In the genomic region with DNA sequence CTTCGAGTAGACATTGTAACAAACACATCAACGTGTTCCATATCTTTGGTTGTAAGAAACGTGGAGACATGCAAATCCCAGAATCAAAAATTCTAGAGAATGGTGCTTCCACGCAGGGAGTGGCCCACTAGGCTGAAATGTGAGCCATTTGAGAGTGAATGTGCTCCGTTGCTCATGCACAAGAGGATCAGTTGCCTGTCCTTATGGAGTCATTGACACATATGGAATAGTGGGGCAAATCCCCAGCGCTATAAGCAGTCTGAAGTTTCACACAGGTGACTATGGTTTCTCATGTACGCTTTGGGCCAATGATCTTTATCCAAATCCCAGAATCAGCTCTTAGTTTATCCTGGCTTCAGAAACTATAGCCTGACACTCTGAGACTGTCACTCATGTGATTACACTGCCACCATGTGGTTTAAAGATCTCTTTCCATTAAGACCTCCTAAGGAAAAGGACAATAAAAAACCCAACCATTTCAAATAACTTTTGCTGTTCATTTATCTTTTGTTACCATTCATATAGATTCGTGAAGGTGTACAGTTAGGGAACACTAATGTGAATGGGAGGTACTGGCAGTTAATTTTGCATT, we compare ENCODE assay signal across 10 mouse cellular contexts.
A peak's percentile ranks its signal among the peaks of the same experiment; 100 is the strongest.
DNase-seq lines count a peak whose midpoint lies in the region; ATAC-seq and TF ChIP-seq lines count a peak whose summit lies in the region.
"Had no signal": no experiment of that assay in that cellular context is flagged by ENCODE, and none has a peak within 500 bp of the region (broad histone marks: within the 10 kb centered on the region; RNA-seq: fewer than 3 reads in every experiment).

No protein-coding gene starts in this region.

- peak; percentile 73 for TF ChIP-seq CTCF in intestine, postnatal 0 days (IDR thresholded peaks at IDR 0.05; ENCODE audit: low read depth)
- peak; percentile 54 for TF ChIP-seq CTCF in Patski (IDR thresholded peaks at IDR 0.05)
- peak; percentile 80 for TF ChIP-seq CTCF in hindbrain, postnatal 0 days (IDR thresholded peaks at IDR 0.05; ENCODE audit: low read depth)

- POLR2A ChIA-PET in Patski (lab: Charles Lee) = no interaction called here

- no peak overlapping the region for H3K27ac ChIP-seq in intestine, postnatal 0 days (ENCODE audit: low read depth, low read length)
- H3K27ac ChIP-seq in intestine, embryonic 15.5 days = no peak overlapping the region
- H3K27ac ChIP-seq in hindbrain, postnatal 0 days = no peak overlapping the region
- H3K27ac ChIP-seq: liver, embryonic 14.5 days had no signal

- 64% methylated on average over 8 of the region's 8 CpGs for WGBS in intestine, postnatal 0 days
- 65% methylated on average over 8 of the region's 8 CpGs for WGBS in intestine, embryonic 15.5 days
- 59% methylated on average over 8 of the region's 8 CpGs for WGBS in hindbrain, postnatal 0 days

- H3K9ac ChIP-seq in intestine, postnatal 0 days (ENCODE audit: low read depth, low read length) = no peak overlapping the region
- H3K9ac ChIP-seq in intestine, embryonic 15.5 days = no peak overlapping the region
- H3K9ac ChIP-seq in hindbrain, postnatal 0 days (replicated peaks; ENCODE audit: low read length) = no peak overlapping the region
- H3K9ac ChIP-seq: liver, embryonic 14.5 days had no signal

- H3K9me3 ChIP-seq in intestine, postnatal 0 days (ENCODE audit: control insufficient read depth) = no peaks in the 10 kb centered on the region
- H3K9me3 ChIP-seq in intestine, embryonic 15.5 days = no peaks in the 10 kb centered on the region
- H3K9me3 ChIP-seq in hindbrain, postnatal 0 days (ENCODE audit: low read length) = no peaks in the 10 kb centered on the region

- no peaks in the 10 kb centered on the region for H3K4me1 ChIP-seq in intestine, postnatal 0 days (replicated peaks; ENCODE audit: control insufficient read depth, insufficient read depth, low read length)
- no peaks in the 10 kb centered on the region for H3K4me1 ChIP-seq in intestine, embryonic 15.5 days (replicated peaks)
- no peaks in the 10 kb centered on the region for H3K4me1 ChIP-seq in hindbrain, postnatal 0 days (ENCODE audit: insufficient read depth, low read length)

- in situ Hi-C loops in Patski (cut with MboI; ENCODE audit: low pct_unique_long_range_greater_than_20kb) = loop anchor here (10.0 kb wide), 1 partner anchor 692 kb away; no protein-coding TSS in a partner anchor

- H3K4me2 ChIP-seq in intestine, postnatal 0 days (replicated peaks; ENCODE audit: low read depth) = no peak overlapping the region
- H3K4me2 ChIP-seq in intestine, embryonic 15.5 days (replicated peaks) = no peak overlapping the region
- no peak overlapping the region for H3K4me2 ChIP-seq in hindbrain, postnatal 0 days (ENCODE audit: low read depth, low read length)

- no peaks in the 10 kb centered on the region for H3K27me3 ChIP-seq in intestine, postnatal 0 days (replicated peaks; ENCODE audit: control insufficient read depth, insufficient read depth, low read length)
- H3K27me3 ChIP-seq in intestine, embryonic 15.5 days (replicated peaks) = no peaks in the 10 kb centered on the region
- peaks cover 8% of the 10 kb centered on the region for H3K27me3 ChIP-seq in Patski
- no peaks in the 10 kb centered on the region for H3K27me3 ChIP-seq in hindbrain, postnatal 0 days (ENCODE audit: insufficient read depth, low read length)

- DNase-seq in 3T3-L1 (ENCODE audit: low read depth, low spot score) (peak; percentile 60), Patski (ENCODE audit: low read depth, low spot score) (no peak)
- peak; percentile 82 for DNase-seq in hindbrain, postnatal 0 days (ENCODE audit: low spot score)
- DNase-seq in spleen, postnatal 14 days (ENCODE audit: low spot score in 2 of 2) = no peak
- no peak for DNase-seq in thymus, postnatal 4 days
- DNase-seq in right cerebral cortex, postnatal 14 days = no peak
- DNase-seq: adrenal gland, postnatal 25 days had no signal

- H3K4me3 ChIP-seq in intestine, postnatal 0 days (ENCODE audit: low read depth, low read length) = no peak overlapping the region
- H3K4me3 ChIP-seq in intestine, embryonic 15.5 days (replicated peaks) = no peak overlapping the region
- no peak overlapping the region for H3K4me3 ChIP-seq in hindbrain, postnatal 0 days (ENCODE audit: low read length)

- CTCF ChIA-PET in Patski (lab: Charles Lee) = interaction anchor here (1.3 to 5.0 kb wide), 2 partner anchors 11 to 14 kb away, joined by 3 to 50 read pairs; no protein-coding TSS in a partner anchor

- no peak for ATAC-seq in intestine, postnatal 0 days
- no peak for ATAC-seq in intestine, embryonic 15.5 days
- no peak for ATAC-seq in Patski
- peak; percentile 84 for ATAC-seq in hindbrain, postnatal 0 days

- no peaks in the 10 kb centered on the region for H3K36me3 ChIP-seq in intestine, postnatal 0 days (ENCODE audit: control insufficient read depth, insufficient read depth)
- H3K36me3 ChIP-seq in intestine, embryonic 15.5 days = no peaks in the 10 kb centered on the region
- no peaks in the 10 kb centered on the region for H3K36me3 ChIP-seq in hindbrain, postnatal 0 days (ENCODE audit: insufficient read depth, low read length)

Comparison
In these comparisons a context has a peak if more than half of its experiments do, and no peak if none do; other contexts are left out.
1. DNase-seq: peak in 3T3-L1 (single experiment) and hindbrain, postnatal 0 days (single experiment); none in Patski (single experiment), spleen, postnatal 14 days (0 of 2), thymus, postnatal 4 days (single experiment) and right cerebral cortex, postnatal 14 days (single experiment).
2. Peak in every context shown above with its lines, with median percentiles within 50 percentile points of each other: CTCF ChIP-seq.